Mouse (Mus musculus) E14TG2a.4 (cell line): ENCODE results near the gene Nfkbib.

ENCODE experiments used
- CTCF ChIP-seq: conservative IDR thresholded peaks from 2 replicates; pipeline ENCODE4 v1.5.1; 2014; ENCODE audit warnings: low read length
- NANOG ChIP-seq: IDR thresholded peaks from 2 replicates; pipeline ENCODE4 v1.6.1; 2014; ENCODE audit warnings: borderline replicate concordance, low read length, mixed read lengths
- POU5F1 ChIP-seq: IDR thresholded peaks from 2 replicates; pipeline ENCODE4 v1.6.1; 2014; ENCODE audit warnings: low read length, borderline replicate concordance

DNA sequence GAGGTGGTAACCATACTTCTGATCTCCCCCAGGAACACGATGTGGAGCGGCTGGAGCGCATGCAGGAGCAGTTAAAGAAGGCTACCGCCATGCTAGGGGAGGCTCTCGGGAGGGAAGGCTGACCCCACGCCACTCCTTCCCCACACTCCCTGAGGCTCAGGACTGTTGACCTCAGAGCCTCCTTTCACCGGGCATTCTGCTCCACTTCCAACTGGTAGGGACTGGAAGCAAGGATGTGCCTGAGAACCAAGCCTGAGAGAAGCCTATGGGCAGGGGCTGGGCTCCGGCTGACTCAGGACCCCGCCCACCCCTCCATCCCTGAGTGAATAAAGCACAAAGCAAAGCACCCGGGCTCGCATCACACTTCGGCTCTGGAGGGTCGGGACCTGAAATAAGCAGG lies 8.7 kb downstream of the Nfkbib start:
- TF ChIP-seq CTCF (no peak), POU5F1 (no peak), NANOG (no peak)
